Mouse (Mus musculus) thymus, adult 2 months (tissue): ENCODE data around the gene Cdh23.

Experiments
- CTCF ChIP-seq: fragments of 200-500 bp; IDR thresholded peaks from 2 replicates; pipeline ENCODE4 v1.5.1; 2012; ENCODE audit warnings: mild to moderate bottlenecking, control low read depth, low read length, moderate library complexity, borderline replicate concordance; ENCODE audit not compliant: control insufficient read depth, poor library complexity, insufficient read depth; ENCODE audit errors: extremely low read depth
- POLR2A ChIP-seq: fragments of 200-500 bp; IDR thresholded peaks from 2 replicates; pipeline ENCODE4 v1.6.1; 2012; ENCODE audit warnings: mild to moderate bottlenecking, low read length, control low read depth, moderate library complexity; ENCODE audit not compliant: control insufficient read depth, poor library complexity, insufficient read depth; ENCODE audit errors: extremely low read depth

GRCm38 (mm10) chr10:60381142-60381925, 315.0 kb downstream of the Cdh23 start:
- no peak for TF ChIP-seq CTCF
- TF ChIP-seq POLR2A, result no peak; the same call in 1 of the 2 replicates
